Mouse (Mus musculus): ENCODE measurements around the gene Zfr2. TPM values are rescaled to one million over a fixed set of nuclear protein-coding genes. Genes with fewer than 3 reads are reported as not detected.

The Zfr2 gene
- total RNA-seq (2021) = 10 to 100 TPM; 65.2 to 66.0 TPM

DNA sequence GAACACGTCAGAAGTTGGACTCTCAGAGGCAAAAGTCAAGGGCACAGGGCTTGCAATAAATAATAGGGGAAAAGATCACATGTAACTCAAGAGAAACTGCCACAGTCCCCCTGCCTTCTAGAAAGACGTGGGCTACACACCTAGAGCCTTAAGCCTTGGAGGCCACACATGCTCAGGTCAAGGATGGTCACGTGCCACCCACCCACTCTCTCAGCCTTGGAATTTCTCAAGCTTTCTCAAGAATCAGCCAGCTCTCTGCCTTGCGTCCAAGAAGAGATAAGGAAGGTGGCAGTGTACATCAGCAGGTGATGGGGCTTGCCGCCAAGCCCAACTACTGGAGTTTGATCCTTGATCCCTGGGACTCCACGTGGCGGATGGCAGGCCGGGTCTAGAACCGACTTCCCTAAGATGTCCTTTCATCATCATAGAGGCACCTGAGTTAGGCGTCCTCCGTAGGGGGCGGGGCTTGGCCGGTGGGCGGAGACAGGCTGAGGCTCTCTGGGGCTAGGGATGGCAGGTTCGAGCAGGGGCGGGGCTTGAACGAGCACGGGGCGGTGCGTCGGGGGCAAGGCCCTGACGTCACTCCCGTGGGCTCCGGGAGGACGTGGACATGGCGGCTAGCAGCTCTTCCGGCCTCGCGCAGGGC lies at the start of gene Zfr2:
Zfr2 (plus strand) TSS at position 576 of the 646 bp plus-strand sequence.
- intact Hi-C loops (cut with DNase I) = no loop called here
- DNase-seq = peak; percentile 91

DNA sequence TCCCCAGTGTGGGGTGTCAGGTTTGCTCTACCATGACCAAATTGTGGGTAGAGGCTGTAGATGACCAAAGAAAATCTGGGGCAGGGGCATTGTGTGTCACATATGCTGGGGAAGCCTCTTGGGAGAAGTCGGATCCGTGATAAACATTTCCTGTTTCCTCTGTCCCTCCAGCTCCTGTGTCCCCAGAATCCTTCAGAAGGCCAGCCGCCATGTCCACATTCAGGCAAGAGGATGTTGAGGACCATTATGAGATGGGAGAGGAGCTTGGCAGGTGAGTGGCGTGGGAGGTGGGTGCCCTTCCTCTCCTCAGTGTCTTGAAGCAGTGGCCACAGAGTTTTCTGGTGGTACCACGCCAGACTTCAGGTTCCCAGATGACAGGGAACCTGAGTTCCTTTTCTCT lies 49.1 kb upstream of the Zfr2 start, which contains the start of gene 4930442H23Rik:
4930442H23Rik (minus strand) TSS at position 45 of the 400 bp plus-strand sequence.
- no peak for DNase-seq
- intact Hi-C loops (cut with DNase I) = no loop called here

DNA sequence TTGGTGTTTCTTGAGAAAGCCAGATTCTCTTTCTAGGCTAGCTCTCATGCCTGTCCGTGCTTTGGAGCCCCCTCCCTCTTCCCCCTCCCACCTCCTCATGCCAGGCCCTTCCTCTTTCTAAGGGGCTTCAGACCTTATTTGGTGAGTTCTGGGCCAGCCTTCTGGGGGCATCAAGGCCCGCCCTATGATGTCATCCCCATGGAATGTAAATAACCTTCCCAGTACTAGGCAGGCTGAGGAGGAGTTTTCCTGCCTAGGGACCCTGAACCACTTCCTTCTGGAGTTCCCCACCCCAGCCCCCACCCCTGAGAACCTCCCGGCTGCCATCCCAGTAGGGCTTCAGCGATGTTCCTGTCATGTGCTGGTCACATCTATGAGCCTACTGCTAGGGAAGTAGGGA lies 48.2 kb upstream of the Zfr2 start:
- no peak for DNase-seq
- intact Hi-C loops (cut with DNase I) = no loop called here

DNA sequence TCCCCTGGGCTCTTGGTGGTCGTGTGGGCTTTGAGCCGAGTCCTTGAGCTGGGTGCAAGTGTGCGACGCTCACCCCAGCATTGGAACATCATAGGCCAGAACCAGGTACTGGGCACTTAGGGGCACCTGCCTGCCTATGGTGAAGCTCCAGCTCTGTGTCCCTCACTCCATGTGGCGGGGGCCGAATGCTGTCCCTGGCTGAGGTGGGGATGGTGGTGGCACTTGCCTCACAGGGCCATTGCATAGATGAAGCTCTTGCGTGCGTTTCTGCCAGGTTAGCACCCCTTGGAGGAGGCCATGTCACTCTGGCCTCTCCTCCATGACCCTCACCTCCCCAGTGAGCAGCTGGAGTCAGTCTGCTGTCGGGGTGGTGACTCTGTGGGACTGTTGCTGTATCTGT lies 45.8 kb upstream of the Zfr2 start:
- intact Hi-C loops (cut with DNase I) = no loop called here
- DNase-seq = no peak

DNA sequence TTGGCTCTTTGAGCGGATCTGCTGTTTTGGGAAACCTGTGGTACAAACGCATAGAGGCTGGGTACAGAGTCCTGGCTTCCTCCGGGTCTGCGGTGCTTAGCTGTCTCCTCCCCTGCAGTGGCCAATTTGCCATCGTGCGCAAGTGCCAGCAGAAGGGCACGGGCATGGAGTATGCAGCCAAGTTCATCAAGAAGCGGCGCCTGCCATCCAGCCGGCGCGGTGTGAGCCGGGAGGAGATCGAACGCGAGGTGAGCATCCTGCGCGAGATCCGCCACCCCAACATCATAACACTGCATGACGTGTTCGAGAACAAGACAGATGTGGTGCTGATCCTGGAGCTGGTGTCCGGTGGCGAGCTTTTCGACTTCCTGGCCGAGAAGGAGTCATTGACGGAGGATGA lies 43.1 kb upstream of the Zfr2 start:
- intact Hi-C loops (cut with DNase I) = loop anchor here (10.0 kb wide), 2 partner anchors 155 to 275 kb away; partner anchors contain the start of gene Gipc3
- DNase-seq = no peak

DNA sequence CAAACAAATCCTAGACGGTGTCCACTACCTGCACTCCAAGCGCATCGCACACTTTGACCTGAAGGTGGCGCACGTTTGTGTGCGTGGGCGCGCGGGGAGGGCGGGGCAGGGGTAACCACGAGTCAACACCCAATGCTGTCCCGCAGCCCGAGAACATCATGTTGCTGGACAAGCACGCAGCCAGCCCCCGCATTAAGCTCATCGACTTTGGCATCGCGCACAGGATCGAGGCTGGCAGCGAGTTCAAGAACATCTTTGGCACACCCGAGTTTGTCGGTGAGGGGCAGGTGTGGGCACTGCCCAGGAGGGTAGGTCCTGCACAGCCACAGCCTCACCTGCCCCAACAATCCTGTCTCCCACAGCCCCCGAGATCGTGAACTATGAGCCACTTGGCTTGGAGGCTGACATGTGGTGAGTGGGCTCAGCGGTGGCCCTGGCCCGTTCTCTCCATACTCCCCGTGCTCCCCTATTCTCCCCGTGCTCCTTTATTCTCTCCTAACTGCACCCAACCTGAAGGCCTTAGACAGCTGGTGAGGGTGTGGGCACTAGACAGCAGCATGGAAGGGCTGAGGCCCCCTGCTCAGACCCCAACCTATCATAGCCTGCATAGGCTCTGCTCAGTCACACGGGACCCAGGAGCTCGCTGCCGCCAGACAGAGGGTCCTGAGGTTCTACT lies 42.6 kb upstream of the Zfr2 start:
- intact Hi-C loops (cut with DNase I) = loop anchor here (10.0 kb wide), 2 partner anchors 154 to 274 kb away; partner anchors contain the start of gene Gipc3
- no peak for DNase-seq

DNA sequence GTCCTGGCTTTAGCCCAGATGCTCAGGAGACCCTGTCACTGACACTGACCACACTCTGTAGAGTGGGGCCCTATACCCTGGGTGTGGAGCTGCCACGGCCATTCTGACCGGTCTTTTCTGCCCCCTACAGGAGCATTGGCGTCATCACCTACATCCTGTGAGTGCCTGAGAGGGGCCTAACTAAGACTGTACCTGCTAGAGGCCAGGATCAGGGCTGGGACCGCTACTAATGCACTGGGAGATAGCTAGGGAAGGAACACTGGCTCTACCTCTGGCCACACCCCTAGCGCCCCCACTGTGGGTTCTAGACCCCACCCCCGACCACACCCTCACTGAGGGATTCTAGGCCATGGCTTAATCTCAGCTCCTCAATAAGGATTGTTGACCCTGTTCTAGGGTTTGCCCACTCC lies 42.0 kb upstream of the Zfr2 start:
- DNase-seq = no peak
- intact Hi-C loops (cut with DNase I) = loop anchor here (10.0 kb wide), 2 partner anchors 154 to 274 kb away; partner anchors contain the start of gene Gipc3

DNA sequence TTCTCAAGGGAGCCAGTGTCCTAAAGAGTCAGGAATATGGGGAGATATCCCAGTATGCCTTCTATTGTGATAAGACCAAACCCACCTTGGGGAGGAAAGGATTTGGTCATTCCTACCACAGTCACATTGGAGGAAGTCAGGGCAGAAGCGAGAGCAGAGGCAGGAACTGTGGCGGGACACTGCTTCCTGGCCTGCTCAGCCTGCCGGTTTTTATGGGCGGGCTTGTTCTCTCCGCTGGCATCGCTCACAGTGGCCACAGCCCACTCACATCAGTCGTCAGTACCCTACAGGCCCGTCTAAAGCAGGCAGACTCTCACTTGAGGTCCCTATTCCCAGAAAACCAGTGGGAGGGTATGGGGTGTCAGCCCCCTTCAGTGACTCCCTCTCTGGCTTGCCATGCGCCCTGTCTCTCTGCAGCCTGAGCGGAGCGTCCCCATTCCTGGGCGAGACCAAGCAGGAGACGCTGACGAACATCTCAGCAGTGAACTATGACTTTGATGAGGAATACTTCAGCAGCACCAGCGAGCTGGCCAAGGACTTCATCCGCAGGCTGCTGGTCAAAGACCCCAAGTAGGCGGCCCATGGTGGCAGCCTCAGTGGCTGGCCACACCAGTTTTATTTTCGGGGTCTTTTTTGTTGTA lies 41.5 kb upstream of the Zfr2 start:
- DNase-seq = no peak
- intact Hi-C loops (cut with DNase I) = loop anchor here (10.0 kb wide), 2 partner anchors 153 to 273 kb away; partner anchors contain the start of gene Gipc3

DNA sequence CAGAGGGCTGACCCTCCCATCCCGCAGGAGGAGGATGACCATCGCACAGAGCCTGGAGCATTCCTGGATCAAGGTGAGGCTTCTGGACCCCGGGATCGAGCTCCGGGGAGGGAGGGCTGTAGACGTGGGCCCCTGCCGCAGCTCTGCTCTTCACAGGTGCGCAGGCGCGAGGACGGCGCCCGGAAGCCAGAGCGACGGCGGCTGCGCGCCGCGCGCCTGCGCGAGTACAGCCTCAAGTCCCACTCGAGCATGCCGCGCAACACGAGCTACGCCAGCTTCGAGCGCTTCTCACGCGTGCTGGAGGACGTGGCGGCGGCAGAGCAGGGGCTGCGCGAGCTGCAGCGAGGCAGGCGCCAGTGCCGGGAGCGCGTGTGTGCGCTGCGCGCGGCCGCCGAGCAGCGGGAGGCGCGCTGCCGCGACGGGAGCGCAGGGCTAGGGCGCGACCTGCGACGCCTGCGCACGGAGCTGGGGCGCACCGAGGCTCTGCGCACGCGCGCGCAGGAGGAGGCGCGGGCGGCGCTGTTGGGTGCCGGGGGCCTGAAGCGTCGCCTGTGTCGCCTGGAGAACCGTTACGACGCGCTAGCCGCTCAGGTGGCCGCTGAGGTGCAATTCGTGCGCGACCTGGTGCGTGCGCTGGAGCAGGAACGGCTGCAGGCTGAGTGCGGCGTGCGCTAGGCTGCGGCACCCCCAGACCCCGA lies 40.5 kb upstream of the Zfr2 start:
- DNase-seq = peak; percentile 81
- intact Hi-C loops (cut with DNase I) = loop anchor here (10.0 kb wide), 2 partner anchors 152 to 272 kb away; partner anchors contain the start of gene Gipc3

DNA sequence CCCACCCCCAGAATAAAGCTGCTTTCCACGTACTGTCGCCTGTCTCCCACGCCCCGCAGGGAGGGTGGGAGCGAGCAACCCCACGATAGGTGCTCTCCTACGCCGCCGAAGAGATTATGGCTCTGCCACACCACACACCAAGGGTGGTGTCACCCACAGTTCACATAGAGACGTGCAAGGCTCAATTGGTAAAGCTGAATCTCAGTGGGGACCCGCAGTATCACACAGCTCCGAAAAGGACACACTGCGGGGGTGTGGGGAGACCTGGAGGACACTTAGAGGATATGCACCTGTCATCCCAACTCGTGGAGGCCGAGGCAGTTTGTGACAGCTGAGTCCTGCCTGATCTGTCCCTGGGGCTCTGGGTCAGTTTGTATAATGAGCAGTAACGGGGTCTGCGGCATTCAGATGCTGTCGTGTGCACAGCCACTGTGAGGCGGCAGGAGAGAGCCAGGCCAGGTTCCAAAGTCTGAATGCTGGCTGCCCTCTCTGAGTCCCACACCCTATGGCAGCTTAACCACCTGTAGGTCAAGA lies 39.9 kb upstream of the Zfr2 start:
- intact Hi-C loops (cut with DNase I) = loop anchor here (10.0 kb wide), 2 partner anchors 152 to 272 kb away; partner anchors contain the start of gene Gipc3
- DNase-seq = peak; percentile 43

DNA sequence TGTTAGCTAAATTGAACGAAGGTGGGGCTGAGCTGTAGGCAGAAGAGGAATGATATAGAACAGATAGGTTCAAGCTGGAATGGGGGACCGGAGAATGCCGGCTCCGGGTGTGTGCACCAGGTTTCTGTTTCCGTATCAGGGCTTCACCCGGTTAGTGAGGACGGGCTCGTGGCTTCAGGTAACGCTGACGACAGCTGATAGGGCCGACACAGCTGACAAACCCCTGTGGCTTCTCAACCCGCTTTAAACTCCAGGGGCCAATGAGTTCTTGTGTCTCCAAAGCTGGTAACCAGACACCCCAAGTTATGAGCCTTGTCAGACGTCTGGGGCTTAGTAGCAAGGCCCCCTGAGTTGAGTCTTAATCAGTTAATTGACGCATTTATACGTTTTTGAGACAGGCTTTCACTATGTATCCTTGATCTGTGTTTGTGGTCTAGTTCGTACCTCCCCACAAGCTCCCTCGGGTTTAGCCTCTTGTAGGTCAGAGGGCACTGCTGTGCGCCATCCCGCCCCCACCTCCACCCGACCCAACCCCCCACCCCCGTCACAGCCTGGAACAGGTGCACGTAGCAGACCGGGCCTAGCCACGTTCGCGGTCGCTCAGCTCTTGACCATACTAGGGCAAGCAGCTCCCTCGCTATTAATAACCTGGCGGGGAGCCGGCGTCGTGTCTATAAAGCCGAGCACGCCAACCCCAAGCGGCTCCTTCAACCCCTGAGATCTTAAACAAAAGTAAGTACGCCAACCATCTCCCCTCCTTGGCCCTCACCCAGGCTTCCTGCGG lies 38.8 kb upstream of the Zfr2 start:
- no peak for DNase-seq
- intact Hi-C loops (cut with DNase I) = loop anchor here (10.0 kb wide), 2 partner anchors 151 to 271 kb away; partner anchors contain the start of gene Gipc3

DNA sequence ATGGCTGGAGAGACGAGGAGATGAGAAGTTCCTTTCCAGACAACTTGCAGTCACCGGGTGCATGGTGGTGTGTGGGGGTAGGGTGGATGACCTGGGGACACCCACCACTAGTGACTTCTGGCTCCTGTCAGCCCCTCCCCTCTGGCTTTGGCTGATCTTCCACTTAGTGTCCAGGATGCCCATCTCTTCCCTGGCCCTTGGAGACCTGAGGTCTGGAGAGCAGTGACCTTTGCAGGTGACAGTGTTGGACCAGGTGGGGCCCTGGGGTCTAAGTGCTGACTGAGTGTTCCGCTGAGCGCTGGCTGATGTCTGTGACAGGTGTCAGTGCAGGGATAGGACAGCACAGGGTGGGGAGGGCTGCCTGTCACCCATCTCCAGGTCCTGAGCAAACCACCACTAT lies 37.7 kb upstream of the Zfr2 start:
- intact Hi-C loops (cut with DNase I) = loop anchor here (10.0 kb wide), 2 partner anchors 150 to 270 kb away; partner anchors contain the start of gene Gipc3
- DNase-seq = no peak

DNA sequence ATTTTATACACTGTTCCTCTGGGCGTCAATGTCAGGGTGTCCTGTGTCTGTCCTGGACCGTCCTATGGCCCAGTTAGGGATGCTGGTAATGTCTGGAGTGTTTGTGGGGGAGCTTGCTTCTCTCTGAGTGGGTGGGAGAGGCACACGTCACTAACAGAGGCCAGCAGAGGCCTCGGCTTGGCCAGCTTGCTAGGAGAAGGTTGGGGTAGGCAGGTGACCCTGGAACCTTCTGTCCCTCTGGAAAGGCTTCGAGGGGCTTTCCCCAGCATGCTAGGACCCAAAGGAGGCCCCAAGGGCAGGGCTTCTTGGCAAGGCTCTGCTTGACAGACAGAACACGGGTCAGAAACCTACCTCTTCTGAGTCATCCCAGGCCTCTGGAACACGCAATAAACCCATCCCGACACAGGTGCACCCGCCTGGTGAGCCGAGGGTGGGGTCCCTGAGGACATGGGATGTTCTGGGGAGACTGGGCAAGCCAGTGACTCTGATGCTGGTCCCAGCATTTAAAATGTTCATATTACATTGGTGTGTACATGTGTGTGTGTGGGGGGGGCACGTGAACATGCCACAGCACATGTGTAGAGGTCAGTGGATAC lies 36.4 kb upstream of the Zfr2 start:
- no peak for DNase-seq
- intact Hi-C loops (cut with DNase I) = loop anchor here (10.0 kb wide), 2 partner anchors 148 to 268 kb away; partner anchors contain the start of gene Gipc3

DNA sequence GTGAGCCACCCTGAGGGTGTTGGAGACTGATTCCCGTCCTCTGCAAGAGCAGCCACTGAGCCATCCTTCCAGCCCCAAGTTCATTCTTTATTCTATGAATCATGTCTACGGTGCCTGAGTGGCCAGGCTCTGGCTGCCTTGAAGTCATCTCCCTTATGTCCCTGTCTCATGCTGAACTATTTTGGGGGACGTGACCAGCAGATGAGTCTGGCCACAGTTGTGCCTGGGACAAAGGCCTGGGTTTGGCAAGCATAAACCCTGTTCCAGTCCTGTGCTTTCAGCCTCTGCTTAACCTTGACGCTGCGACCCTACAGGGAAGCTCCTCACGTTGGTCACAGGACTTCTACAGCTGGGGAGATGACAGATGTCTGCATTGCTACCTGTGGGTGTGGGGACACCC lies 35.6 kb upstream of the Zfr2 start:
- no peak for DNase-seq
- intact Hi-C loops (cut with DNase I) = loop anchor here (10.0 kb wide), 2 partner anchors 147 to 267 kb away; partner anchors contain the start of gene Gipc3

DNA sequence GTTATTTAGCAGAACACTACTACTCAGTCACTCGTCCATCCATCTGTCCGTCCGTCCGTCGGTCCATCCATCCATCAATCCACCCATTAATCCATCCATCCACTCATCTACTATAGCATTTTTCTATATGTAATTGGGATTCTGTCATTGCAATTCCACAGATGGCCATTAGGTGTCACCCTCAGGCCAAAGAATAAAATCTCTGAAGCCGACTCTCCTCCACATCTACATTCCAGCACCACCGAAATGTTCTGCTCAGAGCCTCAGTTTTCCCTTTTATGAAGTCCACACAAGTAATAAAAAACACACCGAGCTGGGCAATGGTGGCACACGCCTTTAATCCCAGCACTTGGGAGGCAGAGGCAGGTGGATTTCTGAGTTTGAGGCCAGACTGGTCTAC lies 34.7 kb upstream of the Zfr2 start:
- intact Hi-C loops (cut with DNase I) = loop anchor here (10.0 kb wide), 2 partner anchors 147 to 267 kb away; partner anchors contain the start of gene Gipc3
- DNase-seq = peak; percentile 57

DNA sequence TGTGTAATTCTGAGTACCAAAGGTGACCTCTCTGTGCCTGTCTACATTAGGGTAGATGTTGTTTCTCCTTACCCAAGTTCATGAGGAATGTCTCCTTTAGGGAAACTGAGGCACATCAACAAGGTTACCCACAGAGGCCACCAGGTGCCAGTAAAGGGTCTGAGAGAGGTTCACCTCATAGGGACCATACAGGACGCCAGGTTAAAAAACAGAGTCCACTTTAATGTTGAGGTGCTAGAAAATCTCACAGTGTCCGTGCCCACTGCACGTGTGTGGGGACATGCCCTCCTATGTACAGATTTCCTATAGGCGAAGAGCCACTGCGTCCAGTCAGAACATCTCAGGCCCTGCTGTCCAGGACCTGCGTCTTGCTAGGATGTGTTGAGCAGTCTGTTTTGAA lies 34.0 kb upstream of the Zfr2 start:
- DNase-seq = no peak
- intact Hi-C loops (cut with DNase I) = loop anchor here (10.0 kb wide), 2 partner anchors 146 to 266 kb away; partner anchors contain the start of gene Gipc3

DNA sequence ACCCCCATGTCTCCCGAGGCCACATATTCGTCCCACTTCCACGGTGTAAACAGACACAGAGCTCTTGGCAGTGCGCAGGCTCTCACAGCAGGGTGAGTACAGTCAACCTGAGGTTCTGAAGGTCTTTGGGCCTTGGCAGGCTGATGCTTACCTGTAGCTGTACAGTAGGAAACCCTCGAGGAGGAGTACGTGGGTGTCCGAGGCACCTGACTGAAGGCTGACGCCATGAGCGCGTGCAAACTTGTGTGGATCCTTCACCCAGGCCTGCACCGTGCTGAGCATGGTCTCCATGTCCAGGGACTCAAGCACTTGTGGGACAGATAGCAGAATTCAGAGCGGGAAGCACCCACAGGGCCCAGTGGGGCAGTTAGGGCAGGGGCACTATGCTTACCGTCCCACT lies 32.8 kb upstream of the Zfr2 start:
- intact Hi-C loops (cut with DNase I) = no loop called here
- DNase-seq = no peak

DNA sequence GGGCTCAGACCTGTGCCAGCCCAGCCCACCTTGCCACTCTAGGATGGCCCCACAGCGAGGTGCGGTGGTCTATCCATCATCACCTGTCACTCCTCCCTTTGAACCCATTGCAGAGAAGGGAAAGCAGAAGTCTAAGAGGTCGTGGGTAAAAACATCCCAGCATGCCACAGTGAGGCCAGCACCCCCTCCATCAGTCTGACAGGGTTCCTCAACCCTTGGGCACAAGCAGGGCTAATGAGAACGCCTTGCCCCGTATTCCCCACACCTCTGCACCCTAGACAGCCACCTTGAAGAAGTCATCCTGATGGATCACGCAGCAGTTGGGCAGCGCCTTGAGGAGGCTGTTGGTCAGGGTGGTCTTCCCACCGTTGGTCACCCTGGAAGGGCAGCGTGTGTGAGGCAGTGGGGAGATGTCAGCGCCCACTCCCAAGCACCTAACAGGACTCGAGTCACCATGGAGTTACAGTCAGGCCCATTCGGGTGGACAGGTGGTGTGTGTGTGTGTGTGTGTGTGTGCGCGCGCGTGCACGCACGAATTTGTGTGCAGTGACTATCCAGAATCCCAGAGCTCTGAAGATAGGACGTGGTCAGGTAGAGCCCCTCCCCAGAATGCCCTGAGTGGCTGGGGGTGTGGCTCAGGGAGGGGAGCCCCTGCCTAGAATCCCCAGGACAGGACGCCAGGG lies 32.2 kb upstream of the Zfr2 start:
- no peak for DNase-seq
- intact Hi-C loops (cut with DNase I) = no loop called here

Measured in left cerebral cortex, postnatal 4 days (tissue).